Comparison of ENCODE assay signal across 18 mouse cellular contexts in genomic region chr11:31823513-31823912, GRCm38 (mm10). TPM values are rescaled to one million over a fixed set of nuclear protein-coding genes. Genes with fewer than 3 reads are reported as not detected.
A peak's percentile ranks its signal among the peaks of the same experiment; 100 is the strongest.
DNase-seq lines count a peak whose midpoint lies in the region; ATAC-seq and TF ChIP-seq lines count a peak whose summit lies in the region.
"Had no signal": no experiment of that assay in that cellular context is flagged by ENCODE, and none has a peak within 500 bp of the region (broad histone marks: within the 10 kb centered on the region; RNA-seq: fewer than 3 reads in every experiment).

No protein-coding gene starts in this region.

- peaks cover 84% of the 10 kb centered on the region for H3K4me1 ChIP-seq in liver, embryonic 12.5 days
- peaks cover 31% of the 10 kb centered on the region for H3K4me1 ChIP-seq in liver, embryonic 11.5 days (replicated peaks; ENCODE audit: control insufficient read depth, insufficient read depth, low read length)
- peaks cover 82% of the 10 kb centered on the region for H3K4me1 ChIP-seq in liver, embryonic 15.5 days (replicated peaks)
- H3K4me1 ChIP-seq in stomach, postnatal 0 days (replicated peaks; ENCODE audit: control insufficient read depth, insufficient read depth) = no peaks in the 10 kb centered on the region
- peaks cover 19% of the 10 kb centered on the region for H3K4me1 ChIP-seq in hindbrain, embryonic 12.5 days
- H3K4me1 ChIP-seq: forebrain, embryonic 15.5 days had no signal

- TF ChIP-seq EP300 in stomach, postnatal 0 days (optimal IDR thresholded peaks at IDR 0.05) = no peak

- H3K27me3 ChIP-seq in liver, embryonic 12.5 days (replicated peaks) = no peaks in the 10 kb centered on the region
- H3K27me3 ChIP-seq in liver, embryonic 11.5 days (replicated peaks; ENCODE audit: control insufficient read depth, insufficient read depth, low read length) = no peaks in the 10 kb centered on the region
- H3K27me3 ChIP-seq in liver, embryonic 15.5 days = no peaks in the 10 kb centered on the region
- H3K27me3 ChIP-seq in stomach, postnatal 0 days (ENCODE audit: control insufficient read depth, insufficient read depth, low read length) = no peaks in the 10 kb centered on the region
- H3K27me3 ChIP-seq in hindbrain, embryonic 12.5 days = no peaks in the 10 kb centered on the region
- H3K27me3 ChIP-seq: embryonic facial prominence, embryonic 12.5 days; forebrain, embryonic 15.5 days had no signal

- TF ChIP-seq CTCF in gastrocnemius, adult 2 months (IDR thresholded peaks at IDR 0.05) = no peak
- TF ChIP-seq CTCF in stomach, postnatal 0 days (IDR thresholded peaks at IDR 0.05; ENCODE audit: low read depth) = no peak

- H3K9me3 ChIP-seq in liver, embryonic 12.5 days (replicated peaks) = no peaks in the 10 kb centered on the region
- no peaks in the 10 kb centered on the region for H3K9me3 ChIP-seq in liver, embryonic 11.5 days (ENCODE audit: control insufficient read depth, low read length)
- H3K9me3 ChIP-seq in liver, embryonic 15.5 days (replicated peaks) = no peaks in the 10 kb centered on the region
- no peaks in the 10 kb centered on the region for H3K9me3 ChIP-seq in stomach, postnatal 0 days (ENCODE audit: control insufficient read depth, low read length)
- no peaks in the 10 kb centered on the region for H3K9me3 ChIP-seq in hindbrain, embryonic 12.5 days (replicated peaks)
- H3K9me3 ChIP-seq: embryonic facial prominence, embryonic 12.5 days; forebrain, embryonic 15.5 days; heart, embryonic 10.5 days; hindbrain, embryonic 13.5 days had no signal

- peak overlapping the region; percentile 90 for H3K27ac ChIP-seq in gastrocnemius, adult 2 months
- H3K27ac ChIP-seq in liver, embryonic 12.5 days = peak overlapping the region; percentile 78
- no peak overlapping the region for H3K27ac ChIP-seq in liver, embryonic 11.5 days (ENCODE audit: low read depth, low read length)
- H3K27ac ChIP-seq in liver, embryonic 15.5 days (replicated peaks) = peak overlapping the region; percentile 84
- 0 out of 2 replicates have a peak overlapping the region, but pooled peaks have one; percentile 13 for H3K27ac ChIP-seq in stomach, postnatal 0 days (replicated peaks)
- H3K27ac ChIP-seq in hindbrain, embryonic 12.5 days = no peak overlapping the region
- H3K27ac ChIP-seq: embryonic facial prominence, embryonic 12.5 days; forebrain, embryonic 15.5 days; heart, embryonic 10.5 days; hindbrain, embryonic 13.5 days had no signal

- no peak for ATAC-seq in liver, embryonic 12.5 days
- ATAC-seq in liver, embryonic 11.5 days (replicated peaks; ENCODE audit: low FRiP score) = no peak
- no peak for ATAC-seq in liver, embryonic 15.5 days (ENCODE audit: insufficient read depth)
- no peak for ATAC-seq in stomach, postnatal 0 days (ENCODE audit: low FRiP score, low TSS enrichment)
- ATAC-seq in hindbrain, embryonic 12.5 days (ENCODE audit: low FRiP score) = no peak
- ATAC-seq: forebrain, embryonic 15.5 days; hindbrain, postnatal 0 days had no signal

- no peak overlapping the region for H3K4me2 ChIP-seq in liver, embryonic 12.5 days
- H3K4me2 ChIP-seq in liver, embryonic 11.5 days = no peak overlapping the region
- H3K4me2 ChIP-seq in liver, embryonic 15.5 days = no peak overlapping the region
- no peak overlapping the region for H3K4me2 ChIP-seq in stomach, postnatal 0 days (replicated peaks; ENCODE audit: low read depth)
- H3K4me2 ChIP-seq in hindbrain, embryonic 12.5 days (replicated peaks) = no peak overlapping the region
- H3K4me2 ChIP-seq: embryonic facial prominence, embryonic 12.5 days; forebrain, embryonic 15.5 days; hindbrain, embryonic 13.5 days had no signal

- intact Hi-C loops in gastrocnemius, adult 2 months (cut with DNase I) = no loop called here

- no peak overlapping the region for H3K9ac ChIP-seq in liver, embryonic 12.5 days
- H3K9ac ChIP-seq in liver, embryonic 11.5 days (ENCODE audit: low read depth, low read length) = no peak overlapping the region
- no peak overlapping the region for H3K9ac ChIP-seq in liver, embryonic 15.5 days
- no peak overlapping the region for H3K9ac ChIP-seq in stomach, postnatal 0 days (ENCODE audit: low read length)
- H3K9ac ChIP-seq in hindbrain, embryonic 12.5 days = no peak overlapping the region
- H3K9ac ChIP-seq: embryonic facial prominence, embryonic 12.5 days; forebrain, embryonic 15.5 days; hindbrain, embryonic 13.5 days had no signal

- 86% methylated on average over 7 of the region's 7 CpGs for WGBS in liver, embryonic 12.5 days (ENCODE audit: insufficient replicate concordance)
- WGBS in liver, embryonic 11.5 days = 90% methylated on average over 7 of the region's 7 CpGs
- 83% methylated on average over 7 of the region's 7 CpGs for WGBS in liver, embryonic 15.5 days (ENCODE audit: insufficient replicate concordance)
- 90% methylated on average over 7 of the region's 7 CpGs for WGBS in stomach, postnatal 0 days
- WGBS in hindbrain, embryonic 12.5 days = 85% methylated on average over 7 of the region's 7 CpGs

- no peaks in the 10 kb centered on the region for H3K36me3 ChIP-seq in liver, embryonic 12.5 days
- H3K36me3 ChIP-seq in liver, embryonic 11.5 days (ENCODE audit: control insufficient read depth, insufficient read depth, low read length) = no peaks in the 10 kb centered on the region
- H3K36me3 ChIP-seq in liver, embryonic 15.5 days (replicated peaks) = no peaks in the 10 kb centered on the region
- no peaks in the 10 kb centered on the region for H3K36me3 ChIP-seq in stomach, postnatal 0 days (ENCODE audit: control insufficient read depth, insufficient read depth, low read length)
- no peaks in the 10 kb centered on the region for H3K36me3 ChIP-seq in hindbrain, embryonic 12.5 days
- H3K36me3 ChIP-seq: embryonic facial prominence, embryonic 12.5 days; forebrain, embryonic 15.5 days; heart, embryonic 10.5 days; hindbrain, embryonic 13.5 days had no signal

- DNase-seq in gastrocnemius, adult 2 months = no peak
- DNase-seq in gastrocnemius, postnatal 10 days = no peak
- DNase-seq in liver, embryonic 11.5 days (ENCODE audit: low spot score) = no peak
- DNase-seq in stomach, postnatal 0 days (ENCODE audit: low spot score) = no peak
- DNase-seq: cerebellum, adult 11-12 months; cerebellum, adult 9-10 months; cerebellum, postnatal 25 days; gastrocnemius, postnatal 25 days; heart, postnatal 10 days; heart, postnatal 4 days had no signal

- H3K4me3 ChIP-seq in gastrocnemius, adult 2 months = peak overlapping the region; percentile 5; the same call in 1 of the 2 replicates
- H3K4me3 ChIP-seq in liver, embryonic 12.5 days = no peak overlapping the region
- H3K4me3 ChIP-seq in liver, embryonic 11.5 days (ENCODE audit: low read depth, low read length) = no peak overlapping the region
- H3K4me3 ChIP-seq in liver, embryonic 15.5 days (replicated peaks) = no peak overlapping the region
- H3K4me3 ChIP-seq in stomach, postnatal 0 days (ENCODE audit: low read depth, low read length) = no peak overlapping the region
- H3K4me3 ChIP-seq in hindbrain, embryonic 12.5 days = no peak overlapping the region
- H3K4me3 ChIP-seq: embryonic facial prominence, embryonic 12.5 days; forebrain, embryonic 15.5 days; heart, embryonic 10.5 days; hindbrain, embryonic 13.5 days had no signal

RNA-seq across cellular contexts. Expression of gene Cpeb4, which starts 48.5 kb away (rescaled TPM):
- total RNA-seq in gastrocnemius, adult 2 months (2021) = 100 to 1,000 TPM in 1 of 2 experiments, 10 to 100 TPM in 1; 95.0 to 120 TPM
- total RNA-seq in gastrocnemius, postnatal 10 days (2021) = 10 to 100 TPM; 75.9 to 76.8 TPM
- 21.5 and 24.7 TPM in 2 replicates for polyA plus RNA-seq in liver, embryonic 12.5 days (2016; fragmentation: Nextera tagmentation; extraction: Ambion mirVana)
- polyA plus RNA-seq in liver, embryonic 11.5 days (2014; fragmentation: Nextera tagmentation; extraction: Ambion mirVana) = 14.4 and 15.8 TPM in 2 replicates
- 19.0 and 19.1 TPM in 2 replicates for polyA plus RNA-seq in liver, embryonic 15.5 days (2015; fragmentation: Nextera tagmentation; extraction: Ambion mirVana)
- polyA plus RNA-seq in stomach, postnatal 0 days (2015; fragmentation: Nextera tagmentation; extraction: Ambion mirVana) = 5.7 and 6.1 TPM in 2 replicates
- polyA plus RNA-seq in hindbrain, embryonic 12.5 days (2016; fragmentation: Nextera tagmentation; extraction: Ambion mirVana) = 16.0 and 18.6 TPM in 2 replicates

Comparison
In these comparisons a context has a peak if more than half of its experiments do, and no peak if none do; other contexts are left out.
1. H3K27ac ChIP-seq: peak in gastrocnemius, adult 2 months (single experiment), liver, embryonic 12.5 days (single experiment), liver, embryonic 15.5 days (single experiment) and stomach, postnatal 0 days (single experiment); none in liver, embryonic 11.5 days (single experiment) and hindbrain, embryonic 12.5 days (single experiment).